Comparison of ENCODE assay signal across 13 mouse cellular contexts in genomic region chr7:34342040-34342793, GRCm38 (mm10). TPM values are rescaled to one million over a fixed set of nuclear protein-coding genes. Genes with fewer than 3 reads are reported as not detected.
A peak's percentile ranks its signal among the peaks of the same experiment; 100 is the strongest.
DNase-seq lines count a peak whose midpoint lies in the region; ATAC-seq and TF ChIP-seq lines count a peak whose summit lies in the region.
"Had no signal": no experiment of that assay in that cellular context is flagged by ENCODE, and none has a peak within 500 bp of the region (broad histone marks: within the 10 kb centered on the region; RNA-seq: fewer than 3 reads in every experiment).

No protein-coding gene starts in this region.

- H3K4me2 ChIP-seq in hindbrain, embryonic 16.5 days (ENCODE audit: low read length) = no peak overlapping the region
- no peak overlapping the region for H3K4me2 ChIP-seq in midbrain, embryonic 13.5 days (replicated peaks)
- H3K4me2 ChIP-seq: hindbrain, embryonic 13.5 days had no signal

- no peaks in the 10 kb centered on the region for H3K27me3 ChIP-seq in hindbrain, embryonic 16.5 days (replicated peaks; ENCODE audit: control insufficient read depth, insufficient read depth, low read length)
- H3K27me3 ChIP-seq in thymus, adult 2 months (ENCODE audit: control insufficient read depth, insufficient read depth, low read length) = no peaks in the 10 kb centered on the region
- no peaks in the 10 kb centered on the region for H3K27me3 ChIP-seq in midbrain, embryonic 13.5 days
- H3K27me3 ChIP-seq: hindbrain, embryonic 13.5 days had no signal

- ATAC-seq in hematopoietic stem cell, adult 5-6 weeks (replicated peaks in 1 of 2; ENCODE audit: insufficient read depth in 1 of 2, low FRiP score in 2 of 2, low TSS enrichment in 1 of 2, low read depth in 1 of 2, poor library complexity in 2 of 2, severe bottlenecking in 2 of 2) = peak; percentile 54 to 70; a peak in 3 of 4 replicates
- no peak for ATAC-seq in hindbrain, embryonic 16.5 days
- no peak for ATAC-seq in midbrain, embryonic 13.5 days

- DNase-seq in layer of hippocampus, adult 2 months (ENCODE audit: low spot score in 2 of 2) = peak in 1 of 2 experiments; percentile 30
- DNase-seq in layer of hippocampus, adult 9-10 months (ENCODE audit: low spot score) = no peak
- peak; percentile 69 for DNase-seq in 416B (ENCODE audit: low read depth)
- peak; percentile 61 for DNase-seq in adipocyte (ENCODE audit: low spot score)
- no peak for DNase-seq in thymus, adult 2 months
- DNase-seq: cerebellum, postnatal 10 days; heart, adult 2 months; liver had no signal

- 94% methylated on average over 10 of the region's 10 CpGs for WGBS in hindbrain, embryonic 16.5 days
- 84% methylated on average over 10 of the region's 10 CpGs for WGBS in thymus, adult 2 months
- 96% methylated on average over 10 of the region's 10 CpGs for WGBS in midbrain, embryonic 13.5 days

- TF ChIP-seq POLR2A in thymus, adult 2 months (IDR thresholded peaks at IDR 0.05; ENCODE audit: control insufficient read depth, extremely low read depth, insufficient read depth, low read length, poor library complexity) = no peak

- no peak for TF ChIP-seq CTCF in layer of hippocampus, adult 2 months (conservative IDR thresholded peaks at IDR 0.05)
- TF ChIP-seq CTCF in thymus, adult 2 months (IDR thresholded peaks at IDR 0.05; ENCODE audit: borderline replicate concordance, control insufficient read depth, extremely low read depth, insufficient read depth, low read length, poor library complexity) = no peak

- H3K9me3 ChIP-seq in hindbrain, embryonic 16.5 days (ENCODE audit: control insufficient read depth, low read length) = no peaks in the 10 kb centered on the region
- no peaks in the 10 kb centered on the region for H3K9me3 ChIP-seq in midbrain, embryonic 13.5 days
- H3K9me3 ChIP-seq: hindbrain, embryonic 13.5 days had no signal

- H3K4me1 ChIP-seq in hindbrain, embryonic 16.5 days (ENCODE audit: control insufficient read depth, insufficient read depth, low read depth, low read length) = no peaks in the 10 kb centered on the region
- H3K4me1 ChIP-seq in thymus, adult 2 months (replicated peaks; ENCODE audit: control insufficient read depth, insufficient read depth, low read length) = no peaks in the 10 kb centered on the region
- H3K4me1 ChIP-seq in midbrain, embryonic 13.5 days (replicated peaks) = no peaks in the 10 kb centered on the region
- H3K4me1 ChIP-seq: hindbrain, embryonic 13.5 days had no signal

- peaks cover 22% of the 10 kb centered on the region for H3K36me3 ChIP-seq in hindbrain, embryonic 16.5 days (ENCODE audit: control insufficient read depth, insufficient read depth, low read length)
- H3K36me3 ChIP-seq in thymus, adult 2 months (ENCODE audit: control insufficient read depth, insufficient read depth, low read length) = peaks cover 61% of the 10 kb centered on the region
- peaks cover 78% of the 10 kb centered on the region for H3K36me3 ChIP-seq in midbrain, embryonic 13.5 days

- no peak overlapping the region for H3K9ac ChIP-seq in hindbrain, embryonic 16.5 days (ENCODE audit: low read depth, low read length)
- no peak overlapping the region for H3K9ac ChIP-seq in midbrain, embryonic 13.5 days (replicated peaks)
- H3K9ac ChIP-seq: hindbrain, embryonic 13.5 days had no signal

- H3K4me3 ChIP-seq in layer of hippocampus, adult 2 months = no peak overlapping the region
- no peak overlapping the region for H3K4me3 ChIP-seq in hindbrain, embryonic 16.5 days (ENCODE audit: low read length)
- H3K4me3 ChIP-seq in thymus, adult 2 months (ENCODE audit: control insufficient read depth, insufficient read depth, low read length) = no peak overlapping the region
- no peak overlapping the region for H3K4me3 ChIP-seq in midbrain, embryonic 13.5 days (replicated peaks)
- H3K4me3 ChIP-seq: heart, adult 2 months; hindbrain, embryonic 13.5 days had no signal

- peak overlapping the region; percentile 18; the same call in 1 of the 2 replicates for H3K27ac ChIP-seq in layer of hippocampus, adult 2 months
- no peak overlapping the region for H3K27ac ChIP-seq in hindbrain, embryonic 16.5 days (ENCODE audit: low read depth, low read length)
- no peak overlapping the region for H3K27ac ChIP-seq in thymus, adult 2 months (ENCODE audit: control insufficient read depth, insufficient read depth, low read length)
- no peak overlapping the region for H3K27ac ChIP-seq in midbrain, embryonic 13.5 days
- H3K27ac ChIP-seq: heart, adult 2 months; hindbrain, embryonic 13.5 days; kidney, postnatal 0 days had no signal

RNA-seq across cellular contexts. Expression of gene 4931406P16Rik, which starts 28.9 kb away (rescaled TPM):
- total RNA-seq in layer of hippocampus, adult 2 months (2021) = 10 to 100 TPM; 36.6 to 41.1 TPM
- total RNA-seq in hematopoietic stem cell, adult 5-6 weeks (2017) = 24.9 and 28.0 TPM in 2 replicates
- polyA plus RNA-seq in hindbrain, embryonic 16.5 days (2015; fragmentation: Nextera tagmentation; extraction: Ambion mirVana) = 27.4 and 33.8 TPM in 2 replicates
- polyA plus RNA-seq in thymus, adult 2 months (2012; rRNA removed) = 31.9 and 32.2 TPM in 2 replicates
- 26.9 and 29.3 TPM in 2 replicates for polyA plus RNA-seq in midbrain, embryonic 13.5 days (2015; fragmentation: Nextera tagmentation; extraction: Ambion mirVana)

RNA-seq across cellular contexts. Expression of gene Lsm14a, which starts 50.9 kb away (rescaled TPM):
- total RNA-seq in layer of hippocampus, adult 2 months (2021) = 10 to 100 TPM; 87.3 to 94.3 TPM
- 73.0 and 92.6 TPM in 2 replicates for total RNA-seq in hematopoietic stem cell, adult 5-6 weeks (2017)
- 50.6 and 55.6 TPM in 2 replicates for polyA plus RNA-seq in hindbrain, embryonic 16.5 days (2015; fragmentation: Nextera tagmentation; extraction: Ambion mirVana)
- 90.8 and 92.4 TPM in 2 replicates for polyA plus RNA-seq in thymus, adult 2 months (2012; rRNA removed)
- 79.7 and 85.3 TPM in 2 replicates for polyA plus RNA-seq in midbrain, embryonic 13.5 days (2015; fragmentation: Nextera tagmentation; extraction: Ambion mirVana)

Comparison
In these comparisons a context has a peak if more than half of its experiments do, and no peak if none do; other contexts are left out.
1. DNase-seq: peak in 416B (single experiment) and adipocyte (single experiment); none in layer of hippocampus, adult 9-10 months (single experiment) and thymus, adult 2 months (single experiment).
2. ATAC-seq: peak in hematopoietic stem cell, adult 5-6 weeks (2 of 2); none in hindbrain, embryonic 16.5 days (single experiment) and midbrain, embryonic 13.5 days (single experiment).